Mouse (Mus musculus) cerebellum, postnatal 14 days (tissue): ENCODE measurements around the gene Irs3.

ENCODE experiments used
- DNase-seq, 2 experiments: peaks; one replicate each; pipeline ENCODE4 v3.0.0; 2021; ENCODE audit warnings: mixed read lengths in 2 of 2

Irs3 gene

GRCm38 (mm10) chr5:137654746-137655145 lies 9.2 kb upstream of the Irs3 start:
- peak in 1 of 2 experiments; percentile 60 for DNase-seq

GRCm38 (mm10) chr5:137653366-137653765 lies 7.9 kb upstream of the Irs3 start:
- no peak for DNase-seq

- peak; percentile 84 to 93 for DNase-seq
Measured at GRCm38 (mm10) chr5:137652474-137652873, 7.0 kb upstream of the Irs3 start.

GRCm38 (mm10) chr5:137649669-137650571 lies 4.4 kb upstream of the Irs3 start:
- no peak for DNase-seq

GRCm38 (mm10) chr5:137649251-137649650 lies 3.7 kb upstream of the Irs3 start:
- DNase-seq, result no peak

GRCm38 (mm10) chr5:137647827-137648601 lies 2.5 kb upstream of the Irs3 start:
- DNase-seq, result no peak

GRCm38 (mm10) chr5:137645091-137645651 lies 343 bp downstream of the Irs3 start:
- no peak for DNase-seq

- DNase-seq, result no peak
Measured at GRCm38 (mm10) chr5:137644484-137644883, 1.0 kb downstream of the Irs3 start.

- DNase-seq, result no peak
Measured at GRCm38 (mm10) chr5:137642886-137643285, 2.6 kb downstream of the Irs3 start.

- DNase-seq, result no peak
Measured at GRCm38 (mm10) chr5:137641054-137641453, 4.5 kb downstream of the Irs3 start, which contains the start of gene Sap25. Gene Sap25 (plus strand): TSS chr5:137641334.

GRCm38 (mm10) chr5:137639472-137639871 lies 6.0 kb downstream of the Irs3 start:
- DNase-seq, result no peak

GRCm38 (mm10) chr5:137633397-137634084 lies 12.0 kb downstream of the Irs3 start:
- no peak for DNase-seq

- no peak for DNase-seq
Measured at GRCm38 (mm10) chr5:137631591-137631990, 13.9 kb downstream of the Irs3 start.

GRCm38 (mm10) chr5:137631171-137631570 lies 14.3 kb downstream of the Irs3 start:
- no peak for DNase-seq

- DNase-seq, result no peak
Measured at GRCm38 (mm10) chr5:137630602-137631001, 14.9 kb downstream of the Irs3 start.

- no peak for DNase-seq
Measured at GRCm38 (mm10) chr5:137629906-137630545, 15.5 kb downstream of the Irs3 start.

GRCm38 (mm10) chr5:137629306-137629721 lies 16.2 kb downstream of the Irs3 start:
- peak in 1 of 2 experiments; percentile 73 for DNase-seq

- peak; percentile 99 to 100 for DNase-seq
Measured at GRCm38 (mm10) chr5:137628498-137629305, 16.8 kb downstream of the Irs3 start, which contains the start of the genes Fbxo24, Lrch4 and Gm20605. Gene Fbxo24 (minus strand): TSS chr5:137629002. Gene Lrch4 (plus strand): TSS chr5:137629121. Gene Gm20605 (plus strand): TSS chr5:137629175.

GRCm38 (mm10) chr5:137627991-137628390 lies 17.5 kb downstream of the Irs3 start:
- DNase-seq, result peak in 1 of 2 experiments; percentile 29

- no peak for DNase-seq
Measured at GRCm38 (mm10) chr5:137623937-137624530, 21.5 kb downstream of the Irs3 start.

GRCm38 (mm10) chr5:137615347-137615746 lies 30.2 kb downstream of the Irs3 start:
- no peak for DNase-seq
